Mouse (Mus musculus) brain, adult 10 weeks (tissue): Measurements from ENCODE around the gene Zic3. TPM values are rescaled to one million over a fixed set of nuclear protein-coding genes. Genes with fewer than 3 reads are reported as not detected.

Experiments used
- polyA plus RNA-seq: library from polyadenylated mRNA; stranded (reverse); fragments of 350-450 nt; fragmentation: Illumina TruSeq; extraction: RNeasy Lipid Tissue Mini Kit (QIAGEN cat#74804); gene quantifications from one replicate; pipeline ENCODE4 v1.2.3, GENCODE M21; 2015; ENCODE audit warnings: low read depth, low replicate concordance

Zic3 gene
- polyA plus RNA-seq: 3.4 TPM

GRCm38 (mm10) chrX:58022400-58022799 lies at the start of gene Zic3:
Zic3 (plus strand) TSS chrX:58022700.

